Mouse (Mus musculus) kidney, adult 2 months (tissue): ENCODE results near the gene Copa.

ENCODE experiments used
- CTCF ChIP-seq: fragments of 200-500 bp; conservative IDR thresholded peaks from 2 replicates; pipeline ENCODE4 v1.5.1; 2011; ENCODE audit warnings: low read depth, mild to moderate bottlenecking, control low read depth, low read length, moderate library complexity, mixed read lengths; ENCODE audit not compliant: insufficient read depth, insufficient read length
- POLR2A ChIP-seq: fragments of 200-500 bp; IDR thresholded peaks from one replicate; pipeline ENCODE4 v1.6.1; 2011; ENCODE audit warnings: low read depth, low read length, control low read depth

- TF ChIP-seq CTCF (no peak), POLR2A (no peak)
Measured at GRCm38 (mm10) chr1:172064613-172065141, 17.7 kb upstream of the Copa start.
